Mouse (Mus musculus) kidney, postnatal 0 days (tissue): ENCODE measurements around the gene Dock2. TPM values are rescaled to one million over a fixed set of nuclear protein-coding genes. Genes with fewer than 3 reads are reported as not detected.

Experiments
- ATAC-seq: fragments of 200-750 bp; cut with Nextera tagmentation; replicated peaks from 2 replicates; pipeline ENCODE4 v1.8.0; 2017; ENCODE audit warnings: low read depth, moderate number of reproducible peaks, moderate TSS enrichment, moderate library complexity; ENCODE audit not compliant: low FRiP score
- DNase-seq: peaks from one replicate; pipeline ENCODE4 v3.0.0-alpha.2; 2016; ENCODE audit warnings: low spot score
- H3K27ac ChIP-seq: fragments of 300-500 bp; sonication (generic); 2 replicates; pipeline ENCODE4 v1.5.1; 2014; ENCODE audit warnings: mild to moderate bottlenecking
- H3K27me3 ChIP-seq: fragments of 300-500 bp; sonication (generic); 2 replicates; pipeline ENCODE4 v1.6.1; 2014; ENCODE audit warnings: low read length, mixed read lengths; ENCODE audit not compliant: insufficient read depth
- H3K36me3 ChIP-seq: fragments of 300-500 bp; sonication (generic); 2 replicates; pipeline ENCODE4 v1.6.1; 2014; ENCODE audit warnings: low read length, mixed read lengths; ENCODE audit not compliant: insufficient read depth
- H3K4me1 ChIP-seq: fragments of 300-500 bp; sonication (generic); replicated peaks from 2 replicates; pipeline ENCODE4 v1.6.1; 2014; ENCODE audit warnings: antibody characterized with exemption, low read length, mixed read lengths; ENCODE audit not compliant: insufficient read depth
- H3K4me2 ChIP-seq: fragments of 300-500 bp; sonication (generic); 2 replicates; pipeline ENCODE4 v1.6.1; 2014; ENCODE audit warnings: mild to moderate bottlenecking, low read length, moderate library complexity, mixed read lengths
- H3K4me3 ChIP-seq: fragments of 300-500 bp; sonication (generic); replicated peaks from 2 replicates; pipeline ENCODE4 v1.5.1; 2014; ENCODE audit warnings: low read depth, low read length
- H3K9ac ChIP-seq: fragments of 300-500 bp; sonication (generic); 2 replicates; pipeline ENCODE4 v1.6.1; 2014; ENCODE audit warnings: low read depth, low read length
- H3K9me3 ChIP-seq: fragments of 300-500 bp; sonication (generic); replicated peaks from 2 replicates; pipeline ENCODE4 v1.6.1; 2016; ENCODE audit warnings: low read length, inconsistent platforms, mixed read lengths
- CTCF ChIP-seq: IDR thresholded peaks from 2 replicates; pipeline ENCODE4 v1.5.1; 2016; ENCODE audit warnings: antibody characterized with exemption, low read depth, mild to moderate bottlenecking, moderate library complexity
- whole genome bisulfite sequencing: fragments of 180-500 bp; shearing (Covaris S2); extraction: QIAGEN DNeasy Blood & Tissue Kit; methylation state at CpG from one replicate; pipeline ENCODE4 v1.1.7; 2014; 5-methylcytosine and 5-hydroxymethylcytosine counted together
- polyA plus RNA-seq: library from polyadenylated mRNA; unstranded; fragments of >200 nt; fragmentation: Nextera tagmentation; extraction: Ambion mirVana; gene quantifications from 2 replicates; pipeline ENCODE4 v1.2.1, GENCODE M21; 2015

Dock2 gene
- polyA plus RNA-seq, 1 experiment from 2014 or later, result 1.1 TPM

DNA sequence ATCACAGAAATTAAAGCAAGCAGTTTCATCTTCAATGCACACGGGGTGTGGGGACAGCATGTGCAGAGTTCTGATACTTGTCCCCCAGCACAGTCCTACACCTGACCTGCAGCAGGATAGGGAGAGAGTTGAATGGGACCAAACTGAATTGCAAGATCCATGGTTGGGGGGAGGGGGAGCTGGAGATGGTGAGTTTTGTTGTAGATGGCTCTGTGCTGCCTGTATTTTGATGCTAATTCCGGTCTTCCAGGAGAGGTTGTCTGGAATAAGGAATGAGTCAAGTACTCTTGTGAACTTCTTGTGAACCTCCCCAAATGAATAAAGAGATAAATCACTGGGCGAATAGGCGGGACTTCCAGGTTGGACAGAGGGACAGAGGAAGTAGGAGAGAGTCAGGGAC lies 289.0 kb downstream of the Dock2 start:
- ATAC-seq (no peak), DNase-seq (no peak)
- no peak overlapping the region for H3K9ac ChIP-seq
- no peak overlapping the region for H3K27ac ChIP-seq
- H3K9me3 ChIP-seq, result no peaks in the 10 kb centered on the region
- 81% methylated on average over 4 of the region's 4 CpGs for WGBS
- no peaks in the 10 kb centered on the region for H3K27me3 ChIP-seq
- no peak overlapping the region for H3K4me3 ChIP-seq
- no peaks in the 10 kb centered on the region for H3K36me3 ChIP-seq
- H3K4me1 ChIP-seq, result no peaks in the 10 kb centered on the region
- H3K4me2 ChIP-seq, result no peak overlapping the region
- TF ChIP-seq CTCF, result no peak

- H3K36me3 ChIP-seq, result no peaks in the 10 kb centered on the region
- H3K27me3 ChIP-seq, result no peaks in the 10 kb centered on the region
- TF ChIP-seq CTCF, result no peak
- H3K9me3 ChIP-seq, result no peaks in the 10 kb centered on the region
- H3K9ac ChIP-seq, result no peak overlapping the region
- no peak overlapping the region for H3K4me3 ChIP-seq
- WGBS, result 90% methylated on average over 3 of the region's 3 CpGs
- no peak for DNase-seq
- H3K27ac ChIP-seq, result no peak overlapping the region
- no peak overlapping the region for H3K4me2 ChIP-seq
- no peak for ATAC-seq
- no peaks in the 10 kb centered on the region for H3K4me1 ChIP-seq
These were observed 290.7 kb downstream of the Dock2 start for GRCm38 (mm10) chr11:34492986-34493385.

DNA sequence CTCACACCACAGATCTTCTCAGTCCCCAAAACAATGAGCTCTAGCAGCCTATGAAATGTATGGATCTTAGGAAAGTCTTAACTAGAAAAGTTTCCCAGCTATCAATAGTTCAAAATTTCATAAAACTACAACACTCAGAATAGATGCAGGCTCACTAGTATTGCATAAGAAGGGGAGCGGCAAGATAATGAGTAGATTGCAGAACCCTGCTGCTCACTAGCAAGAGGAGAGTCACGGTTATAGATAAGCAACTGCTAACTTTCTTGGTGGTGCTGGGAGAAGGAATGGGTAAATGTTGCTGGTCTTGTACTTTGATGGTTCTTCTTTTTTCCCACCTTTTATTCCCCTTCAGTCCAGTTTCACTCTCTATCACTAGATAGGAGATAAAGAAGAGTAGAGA lies 291.5 kb downstream of the Dock2 start:
- WGBS, result 88% methylated on average over 2 of the region's 2 CpGs
- Histone ChIP-seq H3K27ac (no peak overlapping the region), H3K4me2 (no peak overlapping the region), H3K4me1 (no peaks in the 10 kb centered on the region), H3K27me3 (no peaks in the 10 kb centered on the region), H3K9me3 (no peaks in the 10 kb centered on the region), H3K36me3 (no peaks in the 10 kb centered on the region), H3K9ac (no peak overlapping the region), H3K4me3 (no peak overlapping the region)
- TF ChIP-seq CTCF, result no peak
- ATAC-seq (no peak), DNase-seq (no peak)

- Histone ChIP-seq H3K27ac (no peak overlapping the region), H3K9me3 (no peaks in the 10 kb centered on the region), H3K9ac (no peak overlapping the region), H3K4me3 (no peak overlapping the region), H3K4me2 (no peak overlapping the region), H3K27me3 (no peaks in the 10 kb centered on the region), H3K36me3 (no peaks in the 10 kb centered on the region), H3K4me1 (no peaks in the 10 kb centered on the region)
- WGBS, result 69% methylated on average over 6 of the region's 6 CpGs
- TF ChIP-seq CTCF, result no peak
- ATAC-seq (no peak), DNase-seq (no peak)
These were observed 294.1 kb downstream of the Dock2 start for GRCm38 (mm10) chr11:34489548-34489947.

GRCm38 (mm10) chr11:34479301-34479700 lies 304.4 kb downstream of the Dock2 start:
- H3K27ac ChIP-seq, result no peak overlapping the region
- H3K27me3 ChIP-seq, result no peaks in the 10 kb centered on the region
- H3K9me3 ChIP-seq, result no peaks in the 10 kb centered on the region
- H3K4me2 ChIP-seq, result no peak overlapping the region
- no peak for ATAC-seq
- H3K9ac ChIP-seq, result no peak overlapping the region
- no peak for DNase-seq
- H3K36me3 ChIP-seq, result no peaks in the 10 kb centered on the region
- H3K4me1 ChIP-seq, result no peaks in the 10 kb centered on the region
- no peak for TF ChIP-seq CTCF
- 71% methylated on average over 5 of the region's 5 CpGs for WGBS
- H3K4me3 ChIP-seq, result no peak overlapping the region

DNA sequence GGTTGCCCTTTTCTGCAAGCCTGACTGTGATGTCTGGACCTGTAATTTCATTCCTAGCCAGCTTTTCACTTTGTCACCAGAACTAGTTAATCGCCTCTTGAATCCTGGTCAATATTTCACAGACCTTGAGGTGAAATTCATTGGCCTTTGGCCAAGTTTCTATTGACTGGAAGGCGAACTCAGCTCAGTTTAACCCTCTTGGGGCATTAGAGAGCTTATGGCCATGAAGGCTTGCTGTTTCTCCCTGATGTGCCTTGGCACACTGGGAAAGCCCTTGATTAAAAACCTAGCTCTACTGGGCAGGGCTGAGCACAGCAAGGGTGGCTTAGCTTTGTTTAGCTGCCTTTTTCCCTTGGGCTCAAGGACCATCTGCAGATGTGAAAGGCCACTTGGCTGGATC lies 313.9 kb downstream of the Dock2 start:
- peak; percentile 7 for DNase-seq
- Histone ChIP-seq H3K27ac (0 out of 2 replicates have a peak overlapping the region, but pooled peaks have one; percentile 19), H3K4me3 (no peak overlapping the region), H3K4me1 (no peaks in the 10 kb centered on the region), H3K9me3 (no peaks in the 10 kb centered on the region), H3K9ac (no peak overlapping the region), H3K27me3 (no peaks in the 10 kb centered on the region), H3K36me3 (no peaks in the 10 kb centered on the region), H3K4me2 (no peak overlapping the region)
- 45% methylated on average over 2 of the region's 2 CpGs for WGBS
- no peak for TF ChIP-seq CTCF
- peak; percentile 68 for ATAC-seq

- Histone ChIP-seq H3K36me3 (no peaks in the 10 kb centered on the region), H3K9me3 (no peaks in the 10 kb centered on the region), H3K4me1 (no peaks in the 10 kb centered on the region), H3K4me2 (no peak overlapping the region), H3K9ac (no peak overlapping the region), H3K27me3 (no peaks in the 10 kb centered on the region), H3K27ac (no peak overlapping the region), H3K4me3 (no peak overlapping the region)
- WGBS, result 53% methylated on average over 3 of the region's 3 CpGs
- TF ChIP-seq CTCF, result no peak
- DNase-seq, result no peak
- ATAC-seq, result no peak
These were observed 315.1 kb downstream of the Dock2 start for GRCm38 (mm10) chr11:34468571-34468970.
